Mouse (Mus musculus) skeletal muscle tissue, adult 2 months (tissue): ENCODE data around the gene Tgm1.

Experiments used
- DNase-seq: peaks from one replicate; pipeline ENCODE4 v3.0.0-alpha.2; 2012; ENCODE audit warnings: low read depth, low spot score

The Tgm1 gene

GRCm38 (mm10) chr14:55724411-55724871 lies 10.7 kb upstream of the Tgm1 start:
- DNase-seq = peak; percentile 52

- no peak for DNase-seq
Measured at GRCm38 (mm10) chr14:55723433-55723832, 9.7 kb upstream of the Tgm1 start.

GRCm38 (mm10) chr14:55722438-55722945 lies 8.8 kb upstream of the Tgm1 start:
- no peak for DNase-seq

- DNase-seq = peak; percentile 80
Measured at GRCm38 (mm10) chr14:55721700-55722437, 8.1 kb upstream of the Tgm1 start, which contains the start of gene Rabggta. Rabggta (minus strand) TSS chr14:55722263.

GRCm38 (mm10) chr14:55721076-55721475 lies 7.3 kb upstream of the Tgm1 start:
- DNase-seq = no peak

- DNase-seq = no peak
Measured at GRCm38 (mm10) chr14:55720666-55721065, 6.9 kb upstream of the Tgm1 start.

- no peak for DNase-seq
Measured at GRCm38 (mm10) chr14:55719737-55720136, 6.0 kb upstream of the Tgm1 start.

- DNase-seq = no peak
Measured at GRCm38 (mm10) chr14:55716884-55717283, 3.2 kb upstream of the Tgm1 start.

- DNase-seq = no peak
Measured at GRCm38 (mm10) chr14:55716271-55716670, 2.5 kb upstream of the Tgm1 start.

GRCm38 (mm10) chr14:55714893-55715292 lies 1.2 kb upstream of the Tgm1 start:
- DNase-seq = no peak

- no peak for DNase-seq
Measured at GRCm38 (mm10) chr14:55713007-55713728, 558 bp downstream of the Tgm1 start.

- no peak for DNase-seq
Measured at GRCm38 (mm10) chr14:55711786-55712185, 1.9 kb downstream of the Tgm1 start.

GRCm38 (mm10) chr14:55709509-55709908 lies 4.2 kb downstream of the Tgm1 start:
- DNase-seq = no peak

- DNase-seq = no peak
Measured at GRCm38 (mm10) chr14:55707397-55707796, 6.3 kb downstream of the Tgm1 start.

GRCm38 (mm10) chr14:55706051-55706600 lies 7.6 kb downstream of the Tgm1 start:
- DNase-seq = no peak

GRCm38 (mm10) chr14:55702761-55703160 lies 11.0 kb downstream of the Tgm1 start:
- no peak for DNase-seq

GRCm38 (mm10) chr14:55701131-55701530 lies 12.6 kb downstream of the Tgm1 start:
- DNase-seq = no peak

GRCm38 (mm10) chr14:55697226-55697625 lies 16.5 kb downstream of the Tgm1 start:
- no peak for DNase-seq

GRCm38 (mm10) chr14:55689433-55689832 lies 24.3 kb downstream of the Tgm1 start:
- DNase-seq = no peak

GRCm38 (mm10) chr14:55682118-55682493 lies 31.6 kb downstream of the Tgm1 start:
- no peak for DNase-seq

- peak; percentile 94 for DNase-seq
Measured at GRCm38 (mm10) chr14:55681160-55682117, 32.3 kb downstream of the Tgm1 start, which contains the start of gene Tinf2. Tinf2 (minus strand) TSS chr14:55681820.
